Mouse (Mus musculus) testis, adult 2 months (tissue): Measurements from ENCODE around the gene Clec4f.

Source experiments
- CTCF ChIP-seq: fragments of 200-500 bp; IDR thresholded peaks from 2 replicates; pipeline ENCODE4 v1.5.1; 2012; ENCODE audit warnings: low read depth, mild to moderate bottlenecking, inconsistent platforms, low read length, moderate library complexity; ENCODE audit not compliant: control insufficient read depth, insufficient read depth, insufficient replicate concordance
- POLR2A ChIP-seq: fragments of 200-500 bp; IDR thresholded peaks from 2 replicates; pipeline ENCODE4 v1.6.1; 2012; ENCODE audit warnings: low read depth, mild to moderate bottlenecking, inconsistent platforms, low read length, moderate library complexity; ENCODE audit not compliant: control insufficient read depth

DNA sequence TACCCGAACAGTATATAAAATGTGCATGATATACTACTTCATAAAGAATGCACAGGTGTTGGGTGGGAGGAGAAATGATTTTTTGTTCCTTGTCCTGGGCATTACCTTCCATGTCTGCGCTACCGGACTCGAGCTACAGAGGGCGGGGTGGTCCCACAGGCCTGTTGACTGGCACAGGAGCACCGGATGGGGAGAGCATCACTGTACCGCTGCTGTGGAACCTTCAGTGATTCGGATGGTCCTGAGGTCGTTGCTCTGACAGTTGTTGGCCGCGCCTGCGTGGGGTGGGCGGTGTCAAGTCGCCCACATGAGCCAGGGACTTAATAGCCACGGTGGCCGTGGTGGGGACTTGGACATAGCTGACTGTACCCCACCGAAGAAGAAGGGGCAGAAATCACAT, 29.2 kb downstream of the Clec4f start:
- no peak for TF ChIP-seq CTCF
- peak; percentile 81; the same call in 1 of the 2 replicates for TF ChIP-seq POLR2A
